Mouse (Mus musculus) thymus, postnatal 36 days (tissue): ENCODE measurements around the gene Kcnk15.
A peak's percentile ranks its signal among the peaks of the same experiment; 100 is the strongest.

Source experiments
- DNase-seq, 2 experiments: peaks; one replicate each; pipeline ENCODE4 v3.0.0; 2022; ENCODE audit warnings: mixed read lengths in 2 of 2

The Kcnk15 gene

GRCm38 (mm10) chr2:163853461-163853901 is at the start of gene Kcnk15:
Gene Kcnk15 (plus strand): TSS chr2:163853651.
- DNase-seq: peak; percentile 19 to 33

GRCm38 (mm10) chr2:163803838-163804237 is 49.6 kb upstream of the Kcnk15 start:
- no peak for DNase-seq

GRCm38 (mm10) chr2:163809166-163809565 is 44.3 kb upstream of the Kcnk15 start:
- no peak for DNase-seq

- DNase-seq: no peak
Observed at GRCm38 (mm10) chr2:163809704-163810103, 43.7 kb upstream of the Kcnk15 start.

- no peak for DNase-seq
Observed at GRCm38 (mm10) chr2:163813077-163813476, 40.4 kb upstream of the Kcnk15 start.

- no peak for DNase-seq
Observed at GRCm38 (mm10) chr2:163814739-163815465, 38.5 kb upstream of the Kcnk15 start.

- no peak for DNase-seq
Observed at GRCm38 (mm10) chr2:163820607-163821006, 32.8 kb upstream of the Kcnk15 start, which contains the start of gene Ccn5. Gene Ccn5 (plus strand): TSS chr2:163820861.

- peak; percentile 26 to 43 for DNase-seq
Observed at GRCm38 (mm10) chr2:163823248-163823647, 30.2 kb upstream of the Kcnk15 start.

- DNase-seq: no peak
Observed at GRCm38 (mm10) chr2:163823771-163824170, 29.7 kb upstream of the Kcnk15 start.

GRCm38 (mm10) chr2:163825861-163826260 is 27.6 kb upstream of the Kcnk15 start:
- no peak for DNase-seq

- no peak for DNase-seq
Observed at GRCm38 (mm10) chr2:163826494-163826893, 27.0 kb upstream of the Kcnk15 start.

GRCm38 (mm10) chr2:163831163-163831562 is 22.3 kb upstream of the Kcnk15 start:
- DNase-seq: no peak

GRCm38 (mm10) chr2:163838043-163838442 is 15.4 kb upstream of the Kcnk15 start:
- DNase-seq: peak; percentile 69 to 75

GRCm38 (mm10) chr2:163839519-163839918 is 13.9 kb upstream of the Kcnk15 start:
- DNase-seq: no peak

- DNase-seq: no peak
Observed at GRCm38 (mm10) chr2:163842043-163842442, 11.4 kb upstream of the Kcnk15 start.

- no peak for DNase-seq
Observed at GRCm38 (mm10) chr2:163857233-163857632, 3.8 kb downstream of the Kcnk15 start.

- DNase-seq: peak; percentile 45 to 51
Observed at GRCm38 (mm10) chr2:163858254-163858947, 5.0 kb downstream of the Kcnk15 start.

GRCm38 (mm10) chr2:163865311-163865710 is 11.9 kb downstream of the Kcnk15 start:
- no peak for DNase-seq

- no peak for DNase-seq
Observed at GRCm38 (mm10) chr2:163866061-163866460, 12.6 kb downstream of the Kcnk15 start.

GRCm38 (mm10) chr2:163869783-163870182 is 16.3 kb downstream of the Kcnk15 start:
- no peak for DNase-seq

- no peak for DNase-seq
Observed at GRCm38 (mm10) chr2:163871266-163871665, 17.8 kb downstream of the Kcnk15 start.

- no peak for DNase-seq
Observed at GRCm38 (mm10) chr2:163871906-163872305, 18.5 kb downstream of the Kcnk15 start.

GRCm38 (mm10) chr2:163874877-163875276 is 21.4 kb downstream of the Kcnk15 start:
- DNase-seq: no peak

GRCm38 (mm10) chr2:163875484-163875883 is 22.0 kb downstream of the Kcnk15 start:
- DNase-seq: no peak
